Mouse (Mus musculus) bone marrow macrophage, adult 2 months (primary cell): ENCODE measurements around the gene Elp6.

Experiments
- CTCF ChIP-seq: IDR thresholded peaks from 2 replicates; pipeline ENCODE4 v1.5.1; 2012; ENCODE audit warnings: low read depth, mild to moderate bottlenecking, low read length, moderate library complexity
- POLR2A ChIP-seq: IDR thresholded peaks from 2 replicates; pipeline ENCODE4 v1.6.1; 2012; ENCODE audit warnings: mild to moderate bottlenecking, low read depth, low read length, borderline replicate concordance

DNA sequence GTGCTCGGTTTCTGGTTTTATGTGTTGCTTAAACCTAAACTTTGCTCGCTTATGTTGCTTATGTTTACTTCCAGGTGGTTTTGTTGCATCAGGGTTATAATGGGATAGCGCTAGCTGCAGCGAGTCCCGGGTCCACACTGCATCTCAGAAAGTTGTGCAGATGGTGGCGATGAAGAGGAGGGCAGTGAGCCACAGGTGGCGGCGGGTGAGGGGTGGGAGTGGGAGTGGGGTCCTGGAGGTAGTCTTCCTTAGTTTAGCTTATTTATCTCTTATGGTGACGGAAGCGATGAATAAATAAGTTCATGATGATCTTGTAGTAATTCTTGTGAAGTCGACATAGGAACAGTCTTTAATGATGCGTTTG is 28.9 kb downstream of the Elp6 start:
- TF ChIP-seq POLR2A (no peak), CTCF (no peak)
